Mouse (Mus musculus) CH12.LX (cell line): ENCODE data around the gene Brf1.

Experiments used
- CTCF ChIP-seq, 2 experiments: IDR thresholded peaks in 1 of 2; conservative IDR thresholded peaks in 1 of 2; 2 replicates each; pipeline ENCODE4 v1.5.1; 2011 to 2012; ENCODE audit warnings: low read depth in 2 of 2, low read length in 2 of 2, improper control_type of control experiment in 1 of 2, inconsistent platforms in 1 of 2, mild to moderate bottlenecking in 1 of 2, moderate library complexity in 1 of 2
- EP300 ChIP-seq: IDR thresholded peaks from 2 replicates; pipeline ENCODE4 v1.6.1; 2011; ENCODE audit warnings: low read length, improper control_type of control experiment
- JUND ChIP-seq: conservative IDR thresholded peaks from 2 replicates; pipeline ENCODE4 v1.6.1; 2011; ENCODE audit warnings: low read depth, low read length, improper control_type of control experiment
- POLR2A ChIP-seq: IDR thresholded peaks from 2 replicates; pipeline ENCODE4 v1.6.1; 2011; ENCODE audit warnings: low read depth, mild to moderate bottlenecking, improper control_type of control experiment, low read length
- POLR2AphosphoS2 ChIP-seq: IDR thresholded peaks from 2 replicates; pipeline ENCODE4 v1.6.1; 2011; ENCODE audit warnings: low read depth, low read length, improper control_type of control experiment
- SMC3 ChIP-seq: IDR thresholded peaks from 2 replicates; pipeline ENCODE4 v1.6.1; 2011; ENCODE audit warnings: low read depth, low read length, improper control_type of control experiment
- USF1 ChIP-seq: IDR thresholded peaks from 2 replicates; pipeline ENCODE4 v1.6.1; 2014; ENCODE audit warnings: low read depth, mild to moderate bottlenecking, inconsistent platforms, low read length, improper control_type of control experiment
- ZMIZ1 ChIP-seq: IDR thresholded peaks from 2 replicates; pipeline ENCODE4 v1.6.1; 2012; ENCODE audit warnings: low read depth, mild to moderate bottlenecking, inconsistent platforms, low read length, improper control_type of control experiment

- TF ChIP-seq CTCF (conservative IDR thresholded peaks at IDR 0.05 in 1 of 2, IDR thresholded peaks at IDR 0.05 in 1 of 2; ENCODE audit: low read depth in 2 of 2, low read length in 2 of 2) (no peak), SMC3 (no peak), JUND (no peak), POLR2A (no peak), EP300 (no peak), POLR2AphosphoS2 (no peak), ZMIZ1 (no peak), USF1 (no peak)
Observed at GRCm38 (mm10) chr12:112940238-112940637, 60.3 kb downstream of the Brf1 start.
